Mouse (Mus musculus) liver, postnatal 0 days (tissue): ENCODE results near the gene Otulin. TPM values are rescaled to one million over a fixed set of nuclear protein-coding genes. Genes with fewer than 3 reads are reported as not detected.
A peak's percentile ranks its signal among the peaks of the same experiment; 100 is the strongest.

Source experiments
- ATAC-seq: fragments of 200-750 bp; cut with Nextera tagmentation; 2 replicates; pipeline ENCODE4 v1.8.0; 2017; ENCODE audit warnings: mild to moderate bottlenecking, moderate library complexity
- DNase-seq: peaks from one replicate; pipeline ENCODE4 v3.0.0-alpha.2; 2016
- H3K27ac ChIP-seq: fragments of 300-500 bp; sonication (generic); 2 replicates; pipeline ENCODE4 v1.5.1; 2014; ENCODE audit warnings: antibody characterized with exemption, moderate library complexity, mild to moderate bottlenecking, low read depth
- H3K27me3 ChIP-seq: fragments of 300-500 bp; sonication (generic); 2 replicates; pipeline ENCODE4 v1.6.1; 2014; ENCODE audit warnings: low read length, control low read depth, mixed read lengths; ENCODE audit not compliant: insufficient read depth
- H3K36me3 ChIP-seq: fragments of 300-500 bp; sonication (generic); replicated peaks from 2 replicates; pipeline ENCODE4 v1.6.1; 2014; ENCODE audit warnings: mild to moderate bottlenecking, control low read depth, low read length, moderate library complexity, mixed read lengths; ENCODE audit not compliant: insufficient read depth
- H3K4me1 ChIP-seq: fragments of 300-500 bp; sonication (generic); 2 replicates; pipeline ENCODE4 v1.6.1; 2014; ENCODE audit warnings: antibody characterized with exemption, mild to moderate bottlenecking, control low read depth; ENCODE audit not compliant: insufficient read depth
- H3K4me2 ChIP-seq: fragments of 300-500 bp; sonication (generic); 2 replicates; pipeline ENCODE4 v1.6.1; 2014; ENCODE audit warnings: low read depth, mild to moderate bottlenecking, low read length, moderate library complexity, mixed read lengths
- H3K4me3 ChIP-seq: fragments of 300-500 bp; sonication (generic); 2 replicates; pipeline ENCODE4 v1.5.1; 2014; ENCODE audit warnings: low read depth, low read length
- H3K9ac ChIP-seq: fragments of 300-500 bp; sonication (generic); replicated peaks from 2 replicates; pipeline ENCODE4 v1.6.1; 2014; ENCODE audit warnings: mild to moderate bottlenecking, moderate library complexity
- H3K9me3 ChIP-seq: fragments of 300-500 bp; sonication (generic); 2 replicates; pipeline ENCODE4 v1.6.1; 2016; ENCODE audit warnings: mild to moderate bottlenecking, control low read depth, low read length, mixed read lengths
- CTCF ChIP-seq: sonication (generic); IDR thresholded peaks from 2 replicates; pipeline ENCODE4 v1.5.1; 2016; ENCODE audit warnings: antibody characterized with exemption, low read depth
- EP300 ChIP-seq: IDR thresholded peaks from 2 replicates; pipeline ENCODE4 v1.6.1; 2016; ENCODE audit warnings: antibody characterized with exemption, low read depth, mild to moderate bottlenecking
- WGBS: fragments of 180-500 bp; shearing (Covaris S2); extraction: QIAGEN DNeasy Blood & Tissue Kit; methylation state at CpG from one replicate; pipeline ENCODE4 v1.1.7; 2014; ENCODE audit not compliant: insufficient replicate concordance; 5-methylcytosine and 5-hydroxymethylcytosine counted together
- polyA plus RNA-seq: library from polyadenylated mRNA; unstranded; fragments of >200 nt; fragmentation: Nextera tagmentation; extraction: Ambion mirVana; gene quantifications from 2 replicates; pipeline ENCODE4 v1.2.1, GENCODE M21; 2015

Gene Otulin
- polyA plus RNA-seq, 1 experiment from 2014 or later, result 20.8 TPM

DNA sequence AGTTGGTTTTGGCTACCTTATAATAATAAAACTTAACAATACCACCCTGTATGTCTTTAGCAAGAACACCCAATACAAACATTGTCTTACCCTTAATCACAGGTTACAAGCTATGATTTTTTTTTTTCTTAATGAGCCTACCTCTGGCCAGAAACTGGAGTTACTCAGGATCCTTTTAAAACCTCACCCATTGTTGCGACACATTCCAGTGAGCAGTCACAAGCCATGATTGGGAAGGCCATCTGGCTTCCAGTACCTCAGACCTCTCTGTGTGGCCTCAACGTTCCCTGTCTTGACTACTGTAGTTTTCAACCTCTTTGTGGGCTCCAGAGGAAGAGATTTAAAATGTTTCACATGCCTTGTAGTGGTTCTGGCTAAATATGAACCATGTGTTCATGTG lies 60.6 kb downstream of the Otulin start:
- Histone ChIP-seq H3K27me3 (no peaks in the 10 kb centered on the region), H3K4me2 (no peak overlapping the region), H3K4me1 (no peaks in the 10 kb centered on the region), H3K27ac (no peak overlapping the region), H3K36me3 (peaks cover 19% of the 10 kb centered on the region), H3K4me3 (no peak overlapping the region), H3K9me3 (no peaks in the 10 kb centered on the region), H3K9ac (no peak overlapping the region)
- WGBS, result 75% methylated on average over 2 of the region's 2 CpGs
- DNase-seq, result no peak
- no peak for ATAC-seq
- no peak for TF ChIP-seq CTCF
- TF ChIP-seq EP300, result no peak

DNA sequence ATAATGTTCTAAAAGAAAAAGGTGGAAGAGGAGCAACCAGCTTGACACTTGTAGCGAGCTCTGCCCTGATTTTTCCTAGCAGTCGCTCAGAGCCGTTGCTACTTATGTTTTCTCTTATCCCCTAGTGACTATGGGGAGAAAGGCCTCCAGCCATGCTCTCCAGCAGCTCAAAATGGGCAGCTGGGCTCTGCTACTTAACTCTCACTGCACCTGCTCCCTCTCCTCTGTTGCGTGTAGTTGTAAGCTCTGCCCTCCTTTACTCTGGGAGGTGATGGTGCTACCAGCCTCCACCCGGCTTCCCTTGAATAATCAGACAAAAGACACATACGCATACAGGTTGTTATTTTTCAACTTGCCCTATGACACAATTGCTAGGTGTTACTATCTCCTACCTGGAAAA lies 62.1 kb downstream of the Otulin start:
- Histone ChIP-seq H3K27me3 (no peaks in the 10 kb centered on the region), H3K4me1 (no peaks in the 10 kb centered on the region; the same call in 1 of the 2 replicates), H3K9ac (no peak overlapping the region), H3K4me3 (no peak overlapping the region), H3K9me3 (no peaks in the 10 kb centered on the region), H3K4me2 (no peak overlapping the region), H3K36me3 (peaks cover 19% of the 10 kb centered on the region), H3K27ac (no peak overlapping the region)
- DNase-seq (no peak), ATAC-seq (no peak)
- WGBS, result 91% methylated on average over 6 of the region's 6 CpGs
- no peak for TF ChIP-seq CTCF
- no peak for TF ChIP-seq EP300

DNA sequence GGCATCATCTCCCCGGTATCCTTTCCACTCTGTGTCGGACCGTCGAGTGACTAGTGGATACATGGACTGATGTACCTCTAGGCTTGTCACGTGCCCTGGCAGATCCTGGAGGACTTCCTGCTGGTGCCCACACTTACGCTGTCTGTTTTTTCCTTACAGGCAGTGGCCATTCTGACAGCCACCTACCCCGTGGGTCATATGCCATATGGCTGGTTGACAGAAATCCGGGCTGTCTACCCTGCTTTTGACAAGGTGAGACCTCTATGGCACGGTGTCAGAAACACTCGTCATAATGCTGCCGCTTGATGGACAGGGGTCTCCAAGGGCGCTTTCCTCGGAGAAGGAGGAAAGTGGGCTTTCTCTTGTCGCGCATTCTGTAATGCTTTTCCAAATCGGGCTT lies 63.1 kb downstream of the Otulin start:
- no peak overlapping the region for H3K27ac ChIP-seq
- no peaks in the 10 kb centered on the region; the same call in 1 of the 2 replicates for H3K4me1 ChIP-seq
- TF ChIP-seq CTCF, result no peak
- DNase-seq, result no peak
- no peak overlapping the region for H3K4me2 ChIP-seq
- H3K9ac ChIP-seq, result no peak overlapping the region
- no peaks in the 10 kb centered on the region for H3K9me3 ChIP-seq
- no peak overlapping the region for H3K4me3 ChIP-seq
- no peaks in the 10 kb centered on the region for H3K27me3 ChIP-seq
- 88% methylated on average over 16 of the region's 16 CpGs for WGBS
- peaks cover 14% of the 10 kb centered on the region for H3K36me3 ChIP-seq
- ATAC-seq, result no peak

DNA sequence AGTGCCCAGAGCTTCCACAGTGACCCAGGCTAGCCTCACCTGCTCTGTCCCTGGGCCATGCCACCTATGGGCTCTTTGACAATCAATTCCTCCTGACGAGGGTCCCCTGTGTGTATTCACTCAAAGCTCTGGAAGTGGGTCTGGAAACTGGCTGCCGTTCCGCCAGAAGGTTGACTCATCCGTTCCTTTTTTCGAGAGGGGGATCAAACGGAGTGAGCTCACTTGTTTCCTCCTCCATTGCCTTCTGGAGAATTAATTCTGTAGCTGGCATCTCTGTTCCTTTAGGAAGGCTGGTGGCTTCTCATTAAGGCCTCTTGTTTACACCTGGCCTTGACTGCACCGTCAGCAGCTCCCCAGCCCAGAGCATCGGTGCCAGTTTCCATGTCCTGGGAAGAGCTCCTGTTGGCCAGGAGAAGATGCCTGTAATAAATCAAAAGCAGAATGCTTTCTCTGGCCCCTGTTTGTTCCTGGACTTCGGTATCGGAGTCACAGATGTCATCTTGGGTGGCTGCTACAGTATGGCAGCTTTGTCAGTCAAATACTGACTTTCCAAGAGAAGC lies 64.8 kb downstream of the Otulin start:
- 93% methylated on average over 10 of the region's 10 CpGs for WGBS
- no peak for TF ChIP-seq EP300
- no peak for TF ChIP-seq CTCF

DNA sequence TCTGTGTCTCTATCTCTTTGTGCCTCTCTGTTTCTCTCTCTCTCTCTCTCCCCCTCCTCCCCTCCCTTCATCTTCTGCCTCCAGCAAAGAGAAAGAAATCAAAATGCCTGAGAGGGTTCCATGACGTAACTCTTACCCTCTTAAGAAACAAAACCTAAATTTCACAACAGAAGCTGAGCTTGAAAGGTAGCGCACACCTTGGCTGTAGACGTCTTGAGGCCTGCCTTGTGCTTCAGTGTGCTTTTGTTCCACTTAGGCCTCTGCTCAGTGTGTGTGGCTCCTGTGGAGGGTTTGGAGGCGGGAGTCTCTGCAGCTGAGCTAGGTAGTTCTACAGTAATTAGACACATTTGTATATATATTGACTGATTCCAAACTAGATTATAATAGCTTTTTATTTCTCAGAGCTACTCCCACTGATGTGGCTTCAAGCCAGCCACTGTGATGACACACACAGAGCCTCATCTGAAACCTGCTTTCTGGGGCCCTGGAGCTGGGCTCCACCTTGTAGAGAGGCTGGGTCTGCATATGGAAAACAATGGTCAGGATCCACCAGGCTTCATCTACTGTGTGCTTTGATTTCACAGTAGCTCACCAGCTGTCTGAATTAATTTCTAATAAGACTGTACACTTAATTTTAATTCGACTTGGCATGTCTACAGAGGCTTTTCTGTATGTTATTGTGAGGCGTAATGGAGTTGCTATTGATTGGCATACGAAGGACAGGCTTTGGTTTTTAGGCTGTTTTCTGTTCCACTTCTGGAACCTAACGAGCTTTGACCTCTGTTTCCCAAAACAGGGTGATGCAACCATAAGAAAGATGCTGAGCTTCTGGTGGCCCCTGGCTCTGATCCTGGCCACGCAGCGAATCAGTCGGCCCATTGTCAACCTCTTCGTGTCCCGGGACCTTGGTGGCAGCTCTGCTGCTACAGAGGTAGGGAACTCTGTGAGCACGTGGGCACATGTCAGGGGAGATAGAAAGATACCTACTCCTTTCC lies 66.1 kb downstream of the Otulin start:
- Histone ChIP-seq H3K9ac (no peak overlapping the region), H3K9me3 (no peaks in the 10 kb centered on the region), H3K4me1 (peaks cover 2% of the 10 kb centered on the region; the same call in 1 of the 2 replicates), H3K4me2 (no peak overlapping the region), H3K27me3 (no peaks in the 10 kb centered on the region), H3K36me3 (peaks cover 14% of the 10 kb centered on the region; the same call in 1 of the 2 replicates), H3K4me3 (no peak overlapping the region), H3K27ac (0 out of 2 replicates have a peak overlapping the region, but pooled peaks have one; percentile 30)
- WGBS, result 82% methylated on average over 14 of the region's 14 CpGs
- TF ChIP-seq CTCF (no peak), EP300 (no peak)
- ATAC-seq (peak; percentile 57), DNase-seq (no peak)

More for the DNA sequence above, 64.8 kb downstream of the Otulin start:
- ATAC-seq (no peak), DNase-seq (no peak)
- H3K4me1 ChIP-seq, result no peaks in the 10 kb centered on the region; the same call in 1 of the 2 replicates
- no peaks in the 10 kb centered on the region for H3K9me3 ChIP-seq
- H3K36me3 ChIP-seq, result peaks cover 14% of the 10 kb centered on the region; the same call in 1 of the 2 replicates
- H3K4me3 ChIP-seq, result no peak overlapping the region
- no peak overlapping the region for H3K4me2 ChIP-seq
- H3K27me3 ChIP-seq, result no peaks in the 10 kb centered on the region
- no peak overlapping the region for H3K27ac ChIP-seq
- no peak overlapping the region for H3K9ac ChIP-seq

DNA sequence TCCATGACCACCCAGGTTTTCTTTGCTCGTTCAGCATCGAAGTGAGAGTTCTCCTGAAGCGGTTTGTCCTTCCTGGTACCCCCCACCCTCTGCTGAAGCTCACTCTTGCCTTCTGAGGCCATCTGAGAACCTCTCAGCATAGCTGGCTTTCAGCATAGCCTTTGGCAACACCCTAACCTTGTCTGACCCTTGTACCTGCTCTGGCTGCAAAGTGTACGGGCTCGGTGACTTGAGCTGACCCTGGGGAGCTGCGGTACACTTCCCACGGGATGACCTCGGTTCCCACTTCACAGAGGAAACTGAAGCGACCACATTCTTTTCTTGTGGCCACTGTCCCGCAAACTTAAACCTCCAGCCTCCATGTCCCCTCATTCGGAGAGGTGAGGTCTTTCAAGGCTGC lies 70.2 kb downstream of the Otulin start:
- H3K36me3 ChIP-seq, result peaks cover 3% of the 10 kb centered on the region
- 69% methylated on average over 11 of the region's 11 CpGs for WGBS

More for the DNA sequence above, 70.2 kb downstream of the Otulin start:
- Histone ChIP-seq H3K9me3 (no peaks in the 10 kb centered on the region), H3K4me2 (no peak overlapping the region), H3K4me1 (peaks cover 2% of the 10 kb centered on the region; the same call in 1 of the 2 replicates), H3K27me3 (no peaks in the 10 kb centered on the region), H3K27ac (no peak overlapping the region), H3K9ac (no peak overlapping the region), H3K4me3 (no peak overlapping the region)
- no peak for TF ChIP-seq CTCF
- TF ChIP-seq EP300, result no peak
- 0 out of 2 replicates have a peak, but pooled peaks have one; percentile 38 for ATAC-seq
- DNase-seq, result no peak
